Mouse (Mus musculus): Measurements from ENCODE around the gene Gm49395. TPM values are rescaled to one million over a fixed set of nuclear protein-coding genes. Genes with fewer than 3 reads are reported as not detected.
A peak's percentile ranks its signal among the peaks of the same experiment; 100 is the strongest.

Gm49395 gene
- total RNA-seq (2015) = 17.4 and 21.6 TPM in 2 replicates
- 3.1 and 5.7 TPM in 2 replicates for total RNA-seq (2017)

DNA sequence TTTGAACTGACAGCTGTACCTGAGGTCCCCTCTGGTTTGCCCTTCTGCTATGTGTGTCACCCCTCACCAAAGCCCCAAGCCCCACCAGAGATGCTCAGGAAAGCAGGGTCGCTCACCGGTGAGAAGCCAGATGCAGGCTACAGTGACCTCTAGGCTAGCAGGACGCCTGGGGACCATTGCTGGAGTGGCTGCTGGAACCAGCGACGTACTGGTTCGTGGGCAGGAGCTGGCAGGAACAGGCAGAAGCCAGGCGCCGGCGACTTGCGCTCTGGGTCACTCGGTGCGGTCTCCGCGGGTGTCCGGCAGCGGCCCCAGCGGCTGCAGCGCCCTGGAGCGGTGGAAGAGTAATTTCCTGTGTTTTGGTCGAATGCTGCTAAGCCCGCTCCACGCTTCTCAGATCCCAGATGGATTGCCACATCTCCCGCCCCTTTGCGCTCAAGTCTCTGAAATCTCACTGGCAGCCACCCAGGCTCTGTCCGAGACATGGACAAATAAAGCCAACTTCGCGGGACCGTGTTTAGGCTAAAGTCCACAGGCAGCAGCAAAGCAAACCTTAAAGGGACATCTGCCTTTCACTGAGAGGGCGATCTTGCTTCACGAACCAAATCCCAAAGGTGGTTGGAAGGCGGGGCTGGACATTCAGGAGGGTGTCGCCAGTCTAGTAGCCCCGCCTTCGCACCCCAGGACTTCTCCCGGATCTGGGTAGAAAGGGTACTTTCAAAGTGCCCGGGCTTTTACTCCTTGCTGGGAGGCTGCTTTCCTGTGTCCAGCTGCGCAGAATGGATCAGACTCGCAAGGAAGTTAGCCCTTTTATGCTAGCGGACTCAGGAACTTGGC lies at the start of gene Gm49395, which contains the start of gene Itga1:
Gene Gm49395, minus strand, starts transcription at position 567 of the 837 bp plus-strand sequence.
Gene Itga1, minus strand, starts transcription at position 610 of the 837 bp plus-strand sequence.
- ATAC-seq (replicated peaks; ENCODE audit: poor library complexity) = peak; percentile 80

DNA sequence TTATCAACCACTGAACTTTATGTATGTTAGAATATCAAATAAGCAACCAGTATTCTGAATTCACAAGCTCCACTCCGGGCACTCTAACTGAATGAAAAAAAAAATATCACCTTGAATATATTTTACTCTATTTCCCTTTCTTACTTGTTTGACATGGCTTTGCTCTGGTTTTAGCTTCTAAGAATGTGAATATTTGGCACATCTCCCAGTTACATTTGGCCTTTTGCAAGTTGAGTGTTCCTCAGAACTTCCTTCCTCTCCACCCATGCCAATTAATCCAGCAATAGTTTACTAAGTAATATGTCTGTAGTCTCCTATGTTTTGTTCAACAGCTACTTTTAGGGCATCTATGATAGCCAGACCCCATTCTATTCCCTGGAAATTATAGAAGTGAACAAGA lies 48.9 kb upstream of the Gm49395 start:
- 0 out of 2 replicates have a peak, but pooled peaks have one; percentile 7 for ATAC-seq (replicated peaks; ENCODE audit: poor library complexity)

DNA sequence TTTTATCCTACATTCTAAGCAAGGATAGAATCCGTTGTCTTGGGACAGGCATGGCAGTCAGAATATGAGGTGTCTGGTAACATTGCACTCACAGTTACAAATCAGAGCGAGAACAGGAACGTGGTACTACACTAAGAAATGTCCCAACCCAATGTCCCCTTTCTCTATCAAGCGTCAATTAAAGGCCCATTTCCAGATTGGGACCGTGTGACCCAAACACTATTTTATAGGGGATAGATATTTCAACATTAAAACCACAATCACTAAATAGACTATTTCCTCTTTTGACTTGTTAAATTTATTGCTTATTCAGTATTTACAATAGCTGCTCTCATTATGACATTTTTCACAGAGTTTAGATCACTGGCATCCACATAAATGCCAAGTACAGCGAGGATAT lies 48.1 kb upstream of the Gm49395 start:
- peak; percentile 72 for ATAC-seq (replicated peaks; ENCODE audit: poor library complexity)

DNA sequence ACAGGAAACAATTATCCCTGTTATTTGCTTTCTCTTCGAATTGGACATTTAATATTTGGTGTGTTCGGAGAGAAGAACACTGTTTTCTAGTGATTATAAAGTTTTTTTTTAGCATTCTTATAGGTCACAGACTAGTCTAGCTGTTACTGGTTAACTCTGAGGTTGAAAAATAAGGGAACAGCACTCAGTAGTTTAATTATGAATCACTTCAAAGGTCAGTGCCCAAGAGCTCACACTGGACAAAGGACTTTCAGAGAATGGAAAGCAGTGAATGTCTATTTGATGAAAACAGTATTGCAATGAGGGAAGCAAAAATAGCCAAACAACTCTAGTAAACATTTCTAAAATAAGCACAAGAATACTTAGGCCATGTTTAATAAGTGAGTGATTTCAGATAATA lies 41.9 kb upstream of the Gm49395 start:
- no peak for ATAC-seq (replicated peaks; ENCODE audit: poor library complexity)

DNA sequence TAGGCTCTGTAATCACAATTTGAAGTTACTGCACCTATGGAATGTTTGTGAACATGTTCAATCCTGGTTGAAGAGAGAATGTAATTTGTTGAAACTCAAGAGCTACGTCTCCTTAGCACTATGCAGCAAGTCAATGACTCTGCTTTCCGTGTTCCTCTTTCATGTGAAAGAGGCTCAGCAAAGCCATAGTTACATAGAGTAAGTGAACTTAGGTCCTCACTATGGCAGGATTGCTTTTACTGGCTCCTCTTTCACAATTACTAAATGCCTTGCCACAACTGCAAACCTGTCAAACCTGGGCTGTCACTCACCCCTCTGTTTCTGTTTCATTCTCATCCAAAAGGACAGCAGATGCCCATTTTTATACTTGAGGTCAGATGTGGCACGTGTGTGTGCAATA lies 40.3 kb upstream of the Gm49395 start:
- ATAC-seq (replicated peaks; ENCODE audit: poor library complexity) = peak; percentile 75

DNA sequence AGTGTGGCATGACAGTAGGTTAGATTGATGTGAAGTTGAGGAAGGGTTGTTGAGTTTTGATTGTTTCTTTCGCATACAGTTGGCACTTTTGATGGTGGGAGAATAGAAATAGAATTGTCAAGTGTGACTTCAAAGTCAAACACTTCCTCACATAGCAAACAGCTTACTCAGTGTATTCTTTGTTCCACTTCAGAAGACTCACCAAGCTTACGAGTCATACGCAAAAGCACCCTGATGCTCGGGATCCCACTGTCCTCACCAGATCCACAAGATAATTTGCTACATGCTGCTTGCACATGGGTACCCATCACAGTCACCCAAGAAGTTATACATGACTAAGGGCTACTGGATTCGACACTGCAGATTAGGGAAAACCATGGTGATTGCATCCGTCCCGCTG lies 36.8 kb upstream of the Gm49395 start:
- ATAC-seq (replicated peaks; ENCODE audit: poor library complexity) = no peak

DNA sequence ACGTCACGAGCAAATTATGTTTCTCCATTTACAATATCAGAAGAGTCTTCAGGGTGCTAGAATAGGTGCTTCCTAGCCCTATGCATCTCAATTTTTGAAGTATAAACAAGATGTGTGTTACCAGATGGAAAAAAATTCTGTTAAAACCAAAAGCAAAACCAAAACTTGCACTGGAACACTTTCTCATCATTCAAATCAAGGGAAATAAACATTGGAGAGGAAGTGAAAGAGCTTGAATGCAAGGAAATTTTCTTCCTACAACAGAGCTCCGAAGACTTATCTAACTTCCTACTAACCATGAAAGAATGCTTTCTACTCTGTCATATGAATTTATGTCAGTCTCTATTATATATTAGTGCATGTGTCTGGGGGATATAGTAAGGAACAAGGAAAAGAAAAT lies 35.0 kb upstream of the Gm49395 start:
- peak; percentile 66 for ATAC-seq (replicated peaks; ENCODE audit: poor library complexity)

DNA sequence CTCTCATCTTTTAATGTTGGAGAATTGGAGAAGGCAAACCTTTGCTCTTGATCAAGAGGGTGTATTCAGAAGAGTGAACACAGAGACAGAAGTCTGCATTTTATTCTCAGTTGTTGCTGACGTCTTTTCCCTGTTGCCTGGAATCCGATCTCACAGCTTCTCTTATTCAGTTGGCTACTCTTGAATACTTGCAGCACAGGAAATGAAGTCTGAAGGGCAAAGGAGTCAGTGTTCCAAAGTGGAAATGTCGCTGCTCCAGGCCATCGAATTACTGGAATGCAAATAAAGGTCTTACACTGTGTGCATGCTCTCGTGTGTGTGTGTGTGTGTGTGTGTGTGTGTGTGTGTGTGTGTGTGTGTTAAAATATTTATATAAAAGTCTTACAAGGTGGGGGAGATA lies 30.7 kb upstream of the Gm49395 start:
- ATAC-seq (replicated peaks; ENCODE audit: poor library complexity) = no peak

DNA sequence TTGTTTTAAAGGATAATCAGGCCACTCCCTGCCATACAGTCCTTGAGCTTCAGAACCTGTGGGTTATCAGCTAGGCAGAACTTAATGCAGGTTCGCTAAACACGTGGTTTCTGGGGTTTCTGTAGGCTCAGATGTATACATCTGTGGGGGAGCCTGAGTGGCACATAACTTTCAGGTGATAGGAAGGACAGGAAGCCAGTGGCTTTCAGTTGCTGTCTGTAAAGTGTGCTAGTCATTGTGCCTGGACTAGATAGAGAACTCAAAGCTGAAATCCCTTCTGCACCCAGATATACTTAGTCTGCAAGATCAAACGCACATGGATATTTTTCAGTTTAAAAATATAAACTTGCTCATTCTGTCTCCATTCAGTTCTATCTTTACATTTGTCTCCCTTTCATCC lies 29.7 kb upstream of the Gm49395 start:
- ATAC-seq (replicated peaks; ENCODE audit: poor library complexity) = peak; percentile 76

DNA sequence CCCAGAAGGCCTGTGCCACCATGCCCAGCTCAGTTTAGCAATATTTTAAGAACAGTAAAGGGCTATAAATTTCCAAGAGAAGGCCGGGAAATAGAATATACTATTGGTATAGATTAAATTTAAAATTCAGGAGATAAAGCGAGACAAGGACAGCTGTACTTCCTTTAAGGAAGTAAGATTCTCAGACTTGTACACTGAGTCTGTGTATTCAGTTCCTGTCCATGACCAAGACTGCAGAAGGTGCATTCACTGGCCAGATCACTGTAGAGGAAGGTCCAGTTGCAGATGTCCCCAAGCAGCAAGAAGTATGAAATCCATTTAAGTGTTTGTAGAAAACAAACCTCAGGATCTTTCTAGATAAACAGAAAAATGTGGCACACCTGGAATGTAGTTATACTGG lies 28.3 kb upstream of the Gm49395 start:
- peak; percentile 56; the same call in 1 of the 2 replicates for ATAC-seq (replicated peaks; ENCODE audit: poor library complexity)

DNA sequence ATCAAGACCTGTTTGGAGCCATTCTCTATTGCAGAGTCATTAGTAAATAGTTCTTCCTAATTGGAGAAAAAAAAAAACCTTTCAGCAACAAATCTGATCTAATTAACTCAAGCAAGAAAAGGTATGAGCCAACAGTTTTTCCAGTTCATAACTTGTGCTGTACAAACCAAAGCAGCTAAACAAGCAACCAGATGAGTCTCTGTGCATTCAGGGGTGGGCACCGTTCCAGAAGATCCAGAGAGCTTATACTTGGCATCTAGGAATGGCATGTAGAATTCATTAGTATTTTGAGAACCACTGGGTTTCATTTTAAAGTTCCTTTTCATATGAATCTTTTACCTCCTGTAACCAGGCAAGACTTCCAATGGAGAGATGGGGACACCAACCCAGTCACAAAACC lies 26.1 kb upstream of the Gm49395 start:
- no peak for ATAC-seq (replicated peaks; ENCODE audit: poor library complexity)

DNA sequence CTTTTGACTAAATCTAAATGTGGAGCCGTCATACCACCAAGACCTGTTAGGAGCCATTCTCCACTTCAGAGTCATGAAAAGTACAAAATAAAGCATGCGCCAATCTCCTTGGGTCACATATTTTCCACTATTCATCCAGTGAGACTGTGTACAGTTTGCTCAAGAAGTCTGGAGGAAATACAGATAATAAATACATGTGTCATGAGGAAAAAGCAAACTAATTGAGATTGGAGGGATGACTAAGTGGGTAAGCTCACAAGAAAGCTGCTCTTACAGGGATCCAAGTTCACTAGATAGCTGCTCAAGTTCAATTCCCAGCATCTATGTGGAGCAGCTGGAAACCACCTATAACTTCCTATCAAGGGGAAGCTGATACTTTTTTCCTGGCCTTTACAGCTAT lies 24.8 kb upstream of the Gm49395 start:
- no peak for ATAC-seq (replicated peaks; ENCODE audit: poor library complexity)

DNA sequence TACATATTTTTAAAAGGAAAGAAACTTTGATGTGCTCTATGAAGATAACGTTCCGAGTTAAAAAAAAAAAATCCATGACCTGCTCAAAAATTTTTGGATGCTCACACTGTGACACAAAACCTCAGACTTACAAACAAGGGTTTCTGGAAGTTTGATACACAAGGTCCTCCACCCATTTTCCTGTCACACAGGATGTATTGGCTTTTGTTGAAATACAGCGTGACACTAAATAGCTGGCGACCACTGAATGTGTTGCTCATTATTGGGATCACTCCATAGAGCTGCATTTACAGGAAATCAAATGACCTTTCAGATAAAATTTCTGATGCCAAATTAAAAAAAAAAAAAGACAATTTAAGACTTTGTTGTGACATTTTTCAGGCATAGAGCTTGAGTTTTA lies 23.4 kb upstream of the Gm49395 start:
- no peak for ATAC-seq (replicated peaks; ENCODE audit: poor library complexity)

DNA sequence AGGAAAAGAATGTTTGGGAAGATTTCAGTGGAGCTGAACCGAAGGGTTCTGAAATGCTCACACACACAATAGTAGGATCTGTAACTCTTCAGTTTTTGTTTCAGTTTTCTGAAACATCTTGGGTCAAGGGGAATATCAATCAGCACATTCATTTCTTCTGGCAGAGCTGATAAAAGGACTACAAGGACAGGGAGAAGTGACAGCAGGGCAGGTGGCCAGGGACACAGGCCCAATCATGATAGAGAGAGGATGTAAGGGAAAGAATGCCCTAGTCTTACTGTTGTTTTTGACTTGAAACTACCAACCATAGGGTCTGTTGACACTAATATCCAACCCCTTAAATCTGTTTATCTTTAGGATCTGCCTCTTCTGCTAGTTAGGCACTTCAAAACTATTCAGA lies 22.8 kb upstream of the Gm49395 start:
- ATAC-seq (replicated peaks; ENCODE audit: poor library complexity) = no peak

DNA sequence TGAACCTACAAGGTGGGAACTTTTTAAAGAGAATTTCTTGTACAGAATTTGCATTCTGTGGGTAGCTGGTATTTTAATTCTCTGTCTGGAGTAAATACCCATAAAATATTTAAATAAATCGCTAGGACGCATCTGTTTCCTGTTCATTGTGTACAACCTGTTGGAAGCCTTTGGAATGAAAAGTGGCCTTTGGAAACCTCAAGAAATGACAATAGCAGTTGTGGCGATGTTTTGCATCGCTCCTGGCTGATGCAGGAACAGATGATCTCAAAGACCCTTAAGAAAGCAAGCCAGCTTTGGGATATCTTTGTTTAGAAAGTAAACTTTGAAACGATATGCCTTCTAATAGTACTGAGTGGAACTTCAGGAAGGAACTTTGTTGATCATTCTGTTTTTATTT lies 17.0 kb upstream of the Gm49395 start:
- no peak for ATAC-seq (replicated peaks; ENCODE audit: poor library complexity)

DNA sequence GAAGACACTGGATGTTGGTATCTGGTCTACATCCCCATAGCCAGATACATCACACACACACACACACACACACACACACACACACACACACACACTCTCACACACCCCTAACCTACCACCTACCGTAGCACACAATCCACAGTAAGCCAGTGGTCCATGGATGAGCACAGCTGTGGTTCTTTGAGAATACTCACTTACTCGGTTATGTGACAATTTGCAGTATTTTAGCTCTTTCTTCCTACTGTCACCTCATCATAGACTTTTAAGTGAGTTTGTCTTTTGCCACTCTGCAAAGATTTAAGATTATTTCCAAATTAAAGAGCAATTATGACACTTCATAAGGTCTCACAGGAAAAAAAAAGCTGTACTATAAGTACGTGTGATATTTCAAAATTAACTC lies 16.5 kb upstream of the Gm49395 start:
- ATAC-seq (replicated peaks; ENCODE audit: poor library complexity) = no peak

DNA sequence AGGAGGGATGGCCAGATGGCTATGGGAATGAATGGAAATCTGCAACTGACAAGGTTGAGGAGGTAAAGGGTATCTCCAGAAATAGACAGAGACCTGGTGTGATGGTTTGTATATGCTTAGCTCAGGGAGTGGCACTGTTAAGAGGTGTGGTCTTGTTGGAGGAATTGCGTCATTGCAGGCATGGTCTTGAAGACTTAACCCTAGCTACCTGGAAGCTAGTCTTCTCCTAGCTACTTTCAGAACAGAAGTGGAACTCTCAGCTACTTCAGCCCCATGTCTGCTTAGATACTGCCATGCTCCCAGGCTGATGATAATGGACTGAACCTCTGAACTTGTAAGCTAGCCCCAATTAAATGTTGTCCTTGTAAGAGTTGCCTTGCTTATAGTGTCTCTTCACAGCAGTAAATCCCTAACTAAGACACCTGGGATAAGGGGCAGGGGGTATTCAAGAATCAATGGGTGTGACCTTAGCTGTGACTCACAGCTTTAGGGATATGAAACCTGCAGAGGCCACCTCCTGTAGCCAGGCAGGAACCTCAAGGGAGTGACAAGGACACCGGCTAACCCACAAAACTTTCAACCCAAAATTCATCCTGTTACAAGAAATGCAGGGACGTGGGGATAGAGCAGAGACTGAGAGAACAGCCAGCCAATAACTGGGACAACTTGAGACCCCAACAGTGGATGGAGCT lies 15.4 kb upstream of the Gm49395 start:
- peak; percentile 70 for ATAC-seq (replicated peaks; ENCODE audit: poor library complexity)

DNA sequence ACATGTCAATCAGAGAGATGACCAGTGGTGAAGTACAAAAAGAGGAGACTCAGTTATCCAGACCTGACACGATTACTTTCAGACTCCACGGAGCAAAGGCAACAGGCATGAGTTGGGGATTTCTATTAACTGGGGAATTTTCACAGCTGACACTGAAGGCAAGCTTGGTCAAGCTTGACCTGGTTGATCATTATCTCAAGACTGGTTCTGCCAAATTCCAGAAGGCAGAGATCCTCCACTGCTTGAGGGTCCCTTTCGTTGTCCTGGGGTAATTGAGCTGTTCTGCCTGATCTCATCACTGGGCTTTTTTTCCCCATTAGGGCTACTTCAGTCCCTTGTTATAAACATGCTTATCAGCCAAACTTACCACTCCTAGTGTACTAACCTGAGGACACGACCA lies 7.9 kb upstream of the Gm49395 start:
- ATAC-seq (replicated peaks; ENCODE audit: poor library complexity) = no peak

DNA sequence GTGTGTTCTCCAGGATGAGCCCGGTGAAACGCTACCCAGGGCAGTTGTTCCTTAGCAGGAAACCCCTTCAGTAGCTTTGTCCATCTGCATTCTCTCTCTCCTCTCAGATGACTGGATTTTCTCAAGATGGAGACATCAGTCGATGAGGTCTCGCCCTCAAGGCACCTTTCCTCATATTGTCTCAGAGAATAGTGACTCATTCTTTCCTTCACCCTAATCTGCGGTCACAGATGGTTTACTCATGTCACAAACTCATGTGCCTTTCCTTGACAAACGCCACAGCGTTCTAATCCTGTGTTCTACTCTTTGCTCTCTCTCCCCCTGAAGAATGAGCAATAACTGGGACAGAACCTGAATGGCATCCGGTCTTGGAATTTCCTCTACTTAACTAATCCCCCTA lies 5.7 kb upstream of the Gm49395 start:
- peak; percentile 40 for ATAC-seq (replicated peaks; ENCODE audit: poor library complexity)

DNA sequence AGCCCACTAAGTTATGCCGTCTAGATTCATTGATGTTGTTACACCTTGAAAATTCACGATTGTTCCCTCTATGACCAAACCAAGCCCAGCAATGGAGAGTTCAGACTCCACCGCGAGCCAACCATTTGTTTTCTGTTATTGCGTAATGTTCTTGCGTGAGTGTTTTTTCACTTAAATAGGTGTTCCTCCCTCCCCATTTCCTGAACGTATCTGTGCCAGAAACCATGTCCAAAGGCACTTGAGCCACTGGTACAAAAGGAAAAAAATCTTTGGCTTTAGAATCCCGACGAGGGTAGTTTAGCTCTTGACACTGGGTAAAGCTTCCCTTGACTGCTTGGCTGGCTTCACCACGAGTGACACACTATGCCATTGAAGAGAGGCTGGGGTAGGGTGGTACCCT lies 4.5 kb upstream of the Gm49395 start:
- no peak for ATAC-seq (replicated peaks; ENCODE audit: poor library complexity)

DNA sequence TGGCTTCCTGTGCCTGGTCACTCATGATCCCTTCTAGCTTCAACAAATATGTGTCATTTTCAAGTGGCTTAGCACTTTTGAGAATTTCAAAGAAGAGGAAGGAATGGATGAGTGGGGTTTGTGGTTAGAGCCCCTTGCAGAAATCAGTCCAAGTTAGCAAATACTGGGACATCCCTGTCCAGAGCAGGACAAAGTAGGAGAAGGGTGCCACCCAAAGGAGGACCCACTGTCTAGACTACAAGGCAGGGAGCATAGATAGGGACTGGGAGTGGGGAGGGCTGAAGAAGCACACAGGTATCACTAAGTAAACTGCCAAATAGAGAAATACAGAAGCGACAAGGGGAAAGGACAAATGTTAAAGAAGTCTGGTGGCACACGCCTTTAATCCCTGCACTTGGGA lies 1.0 kb upstream of the Gm49395 start:
- peak; percentile 35 for ATAC-seq (replicated peaks; ENCODE audit: poor library complexity)
